Mouse (Mus musculus): ENCODE results near the gene Parp8. TPM values are rescaled to one million over a fixed set of nuclear protein-coding genes. Genes with fewer than 3 reads are reported as not detected.

Parp8 gene
- polyA plus RNA-seq, 1 experiment, result 48.2 TPM

DNA sequence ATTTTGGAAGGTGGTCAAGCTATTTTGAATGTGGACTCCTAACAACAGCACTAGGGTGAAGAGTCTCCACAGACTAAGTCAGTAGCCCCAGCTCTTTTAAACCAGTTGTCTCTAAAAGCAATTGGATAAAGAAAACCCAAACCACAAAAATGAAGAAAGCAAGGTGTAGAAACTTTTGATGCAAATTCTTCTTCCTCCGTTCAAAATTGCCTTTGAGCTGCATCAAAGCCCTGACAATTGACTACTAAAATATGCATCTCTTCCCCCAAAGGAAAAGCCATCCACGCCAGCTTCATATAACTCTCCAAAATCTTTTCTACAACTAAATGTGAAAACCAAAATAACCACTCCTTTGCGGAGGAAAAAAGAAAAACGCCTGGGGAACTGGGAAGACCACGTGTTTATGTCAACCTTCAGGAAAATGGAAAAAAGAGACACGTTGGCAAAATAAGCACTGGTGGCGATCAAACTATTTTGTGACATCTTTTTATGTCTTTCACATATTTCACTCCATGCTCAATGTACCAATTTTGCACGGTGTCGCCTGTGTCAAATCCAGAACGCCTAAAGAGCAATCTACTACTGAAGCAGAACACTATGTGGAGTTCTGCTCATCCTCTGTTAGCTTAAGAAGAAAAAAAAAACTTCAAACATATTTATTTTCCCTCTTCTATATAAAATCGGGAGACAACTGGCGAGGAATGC is 1.8 kb downstream of the Parp8 start:
- TF ChIP-seq CTCF (IDR thresholded peaks at IDR 0.05; ENCODE audit: low read depth, low read length) (no peak), POLR2A (IDR thresholded peaks at IDR 0.05; ENCODE audit: borderline replicate concordance, low read depth, low read length) (no peak)
- Histone ChIP-seq H3K4me1 (ENCODE audit: control insufficient read depth, insufficient read depth, low read length) (peaks cover 14% of the 10 kb centered on the region), H3K27ac (ENCODE audit: insufficient read depth, low read depth, low read length) (no peak overlapping the region), H3K4me3 (ENCODE audit: insufficient read depth, low read length) (peak overlapping the region; percentile 90)

- Histone ChIP-seq H3K4me1 (ENCODE audit: control insufficient read depth, insufficient read depth, low read length) (peaks cover 9% of the 10 kb centered on the region), H3K27ac (ENCODE audit: insufficient read depth, low read depth, low read length) (no peak overlapping the region), H3K4me3 (ENCODE audit: insufficient read depth, low read length) (no peak overlapping the region)
- no peak for TF ChIP-seq CTCF (IDR thresholded peaks at IDR 0.05; ENCODE audit: low read depth, low read length)
- no peak for TF ChIP-seq POLR2A (IDR thresholded peaks at IDR 0.05; ENCODE audit: borderline replicate concordance, low read depth, low read length)
Observed at GRCm38 (mm10) chr13:117020631-117021030, 4.7 kb downstream of the Parp8 start.

GRCm38 (mm10) chr13:117018676-117019075 is 6.7 kb downstream of the Parp8 start:
- Histone ChIP-seq H3K4me3 (ENCODE audit: insufficient read depth, low read length) (no peak overlapping the region), H3K4me1 (ENCODE audit: control insufficient read depth, insufficient read depth, low read length) (peaks cover 9% of the 10 kb centered on the region), H3K27ac (ENCODE audit: insufficient read depth, low read depth, low read length) (no peak overlapping the region)
- no peak for TF ChIP-seq CTCF (IDR thresholded peaks at IDR 0.05; ENCODE audit: low read depth, low read length)
- no peak for TF ChIP-seq POLR2A (IDR thresholded peaks at IDR 0.05; ENCODE audit: borderline replicate concordance, low read depth, low read length)

DNA sequence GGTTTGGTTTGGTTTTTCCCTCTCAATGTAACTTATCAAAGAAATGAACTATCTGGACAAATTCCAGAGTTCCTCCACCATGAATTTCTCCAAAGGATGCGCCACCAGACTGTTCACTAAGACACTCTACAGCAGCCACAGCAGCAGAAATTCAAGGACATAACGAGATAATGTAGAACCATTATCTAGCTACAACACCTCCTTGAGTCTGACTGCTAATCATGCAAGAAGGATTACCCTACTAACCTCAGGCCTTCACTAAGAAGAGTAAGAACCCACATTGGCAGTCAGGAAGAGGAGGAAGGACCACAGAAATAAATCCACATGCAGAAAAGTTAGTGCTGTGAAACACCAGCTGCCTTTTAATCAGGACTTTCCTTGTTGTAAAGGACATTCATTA is 11.8 kb downstream of the Parp8 start:
- TF ChIP-seq CTCF (IDR thresholded peaks at IDR 0.05; ENCODE audit: low read depth, low read length) (no peak), POLR2A (IDR thresholded peaks at IDR 0.05; ENCODE audit: borderline replicate concordance, low read depth, low read length) (no peak)

GRCm38 (mm10) chr13:117012031-117012430 is 13.3 kb downstream of the Parp8 start:
- no peak overlapping the region for H3K4me3 ChIP-seq (ENCODE audit: insufficient read depth, low read length)
- no peak overlapping the region for H3K27ac ChIP-seq (ENCODE audit: insufficient read depth, low read depth, low read length)
- H3K4me1 ChIP-seq (ENCODE audit: control insufficient read depth, insufficient read depth, low read length), result no peaks in the 10 kb centered on the region
- TF ChIP-seq POLR2A (IDR thresholded peaks at IDR 0.05; ENCODE audit: borderline replicate concordance, low read depth, low read length), result no peak
- TF ChIP-seq CTCF (IDR thresholded peaks at IDR 0.05; ENCODE audit: low read depth, low read length), result no peak

More for the DNA sequence above, 11.8 kb downstream of the Parp8 start:
- peaks cover 4% of the 10 kb centered on the region for H3K4me1 ChIP-seq (ENCODE audit: control insufficient read depth, insufficient read depth, low read length)
- H3K27ac ChIP-seq (ENCODE audit: insufficient read depth, low read depth, low read length), result no peak overlapping the region
- H3K4me3 ChIP-seq (ENCODE audit: insufficient read depth, low read length), result no peak overlapping the region

GRCm38 (mm10) chr13:117010143-117010542 is 15.2 kb downstream of the Parp8 start:
- H3K4me3 ChIP-seq (ENCODE audit: insufficient read depth, low read length), result no peak overlapping the region
- no peak overlapping the region for H3K27ac ChIP-seq (ENCODE audit: insufficient read depth, low read depth, low read length)
- H3K4me1 ChIP-seq (ENCODE audit: control insufficient read depth, insufficient read depth, low read length), result no peaks in the 10 kb centered on the region
- TF ChIP-seq CTCF (IDR thresholded peaks at IDR 0.05; ENCODE audit: low read depth, low read length) (no peak), POLR2A (IDR thresholded peaks at IDR 0.05; ENCODE audit: borderline replicate concordance, low read depth, low read length) (no peak)

DNA sequence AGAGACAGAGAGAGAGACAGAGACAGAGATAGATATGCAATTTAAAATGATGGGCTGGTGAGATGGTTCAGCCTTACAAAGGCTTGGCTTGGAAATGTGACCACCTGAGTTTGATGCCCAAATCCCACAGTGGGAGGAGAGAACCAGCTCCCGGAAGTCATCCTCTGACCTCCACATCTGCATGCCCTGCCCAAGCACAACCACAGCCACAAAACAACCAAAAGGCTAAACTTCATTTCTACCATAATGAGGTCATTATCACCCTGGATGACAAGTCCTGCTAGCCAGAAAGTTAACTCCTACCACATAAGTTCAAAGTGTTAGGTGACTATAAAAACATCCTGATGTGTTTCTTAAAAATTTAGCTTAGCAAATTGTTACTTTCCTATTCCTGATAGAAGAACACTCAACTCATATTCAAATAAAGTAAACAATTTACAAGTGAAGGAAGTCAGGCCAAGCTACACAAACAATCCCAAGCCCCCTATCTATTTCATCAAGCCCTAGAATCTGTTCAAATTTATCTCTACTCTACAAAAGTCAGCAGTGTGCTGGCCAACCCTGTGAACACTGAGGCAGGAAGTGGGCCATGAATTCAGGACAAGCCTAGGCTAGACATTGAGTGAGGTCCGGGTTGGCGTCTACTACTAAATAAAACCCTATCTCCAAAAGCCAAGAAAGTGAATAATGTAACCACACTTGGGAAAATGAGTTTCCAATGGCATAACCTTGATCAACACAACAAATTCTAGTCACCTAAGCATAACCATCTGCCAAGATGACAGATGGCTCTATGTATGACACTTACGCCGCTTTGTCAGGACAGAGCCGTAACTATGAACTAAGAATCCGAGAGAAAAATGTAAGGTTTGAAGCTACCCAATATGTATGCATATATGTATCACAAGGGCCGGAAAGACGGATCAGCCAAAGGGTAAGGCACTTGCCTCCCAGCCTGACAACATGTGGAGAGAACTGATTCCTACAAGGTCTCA is 17.0 kb downstream of the Parp8 start:
- Histone ChIP-seq H3K4me1 (ENCODE audit: control insufficient read depth, insufficient read depth, low read length) (no peaks in the 10 kb centered on the region), H3K4me3 (ENCODE audit: insufficient read depth, low read length) (no peak overlapping the region), H3K27ac (ENCODE audit: insufficient read depth, low read depth, low read length) (no peak overlapping the region)
- TF ChIP-seq CTCF (IDR thresholded peaks at IDR 0.05; ENCODE audit: low read depth, low read length), result no peak
- TF ChIP-seq POLR2A (IDR thresholded peaks at IDR 0.05; ENCODE audit: borderline replicate concordance, low read depth, low read length), result no peak

DNA sequence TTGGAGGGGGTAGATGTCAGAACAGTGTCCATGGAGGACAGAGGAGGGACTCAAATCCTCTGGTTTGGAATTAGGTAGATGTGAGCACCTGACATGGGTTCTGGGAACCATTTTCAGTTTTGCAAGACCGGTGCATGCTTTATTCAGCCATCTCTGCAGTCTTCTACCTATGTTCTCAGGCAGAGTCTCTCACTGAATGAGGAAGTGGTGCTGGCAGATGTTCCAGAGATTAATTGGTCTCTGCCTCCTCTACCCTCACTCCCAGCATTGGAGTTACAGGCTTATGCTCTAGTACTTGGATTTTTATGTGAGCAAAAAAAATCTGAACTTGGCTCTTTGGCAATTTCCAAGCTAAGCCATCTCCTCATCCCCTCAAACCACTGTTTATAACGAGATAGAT is 17.8 kb downstream of the Parp8 start:
- Histone ChIP-seq H3K27ac (ENCODE audit: insufficient read depth, low read depth, low read length) (no peak overlapping the region), H3K4me1 (ENCODE audit: control insufficient read depth, insufficient read depth, low read length) (no peaks in the 10 kb centered on the region), H3K4me3 (ENCODE audit: insufficient read depth, low read length) (no peak overlapping the region)
- TF ChIP-seq CTCF (IDR thresholded peaks at IDR 0.05; ENCODE audit: low read depth, low read length) (no peak), POLR2A (IDR thresholded peaks at IDR 0.05; ENCODE audit: borderline replicate concordance, low read depth, low read length) (no peak)

GRCm38 (mm10) chr13:117006638-117007037 is 18.7 kb downstream of the Parp8 start:
- no peaks in the 10 kb centered on the region for H3K4me1 ChIP-seq (ENCODE audit: control insufficient read depth, insufficient read depth, low read length)
- TF ChIP-seq CTCF (IDR thresholded peaks at IDR 0.05; ENCODE audit: low read depth, low read length) (no peak), POLR2A (IDR thresholded peaks at IDR 0.05; ENCODE audit: borderline replicate concordance, low read depth, low read length) (no peak)
- no peak overlapping the region for H3K4me3 ChIP-seq (ENCODE audit: insufficient read depth, low read length)
- H3K27ac ChIP-seq (ENCODE audit: insufficient read depth, low read depth, low read length), result no peak overlapping the region

- Histone ChIP-seq H3K4me3 (ENCODE audit: insufficient read depth, low read length) (no peak overlapping the region), H3K4me1 (ENCODE audit: control insufficient read depth, insufficient read depth, low read length) (no peaks in the 10 kb centered on the region), H3K27ac (ENCODE audit: insufficient read depth, low read depth, low read length) (no peak overlapping the region)
- TF ChIP-seq CTCF (IDR thresholded peaks at IDR 0.05; ENCODE audit: low read depth, low read length) (no peak), POLR2A (IDR thresholded peaks at IDR 0.05; ENCODE audit: borderline replicate concordance, low read depth, low read length) (no peak)
Observed at GRCm38 (mm10) chr13:117000493-117000892, 24.8 kb downstream of the Parp8 start.
